Mouse (Mus musculus): ENCODE measurements at regions not wholly inside any gene's neighbourhood (a gene's known extent, or its start where the extent isn't known, plus 50 kb on each side); places are given as distances from the start of the nearest gene placed in this dataset.

DNA sequence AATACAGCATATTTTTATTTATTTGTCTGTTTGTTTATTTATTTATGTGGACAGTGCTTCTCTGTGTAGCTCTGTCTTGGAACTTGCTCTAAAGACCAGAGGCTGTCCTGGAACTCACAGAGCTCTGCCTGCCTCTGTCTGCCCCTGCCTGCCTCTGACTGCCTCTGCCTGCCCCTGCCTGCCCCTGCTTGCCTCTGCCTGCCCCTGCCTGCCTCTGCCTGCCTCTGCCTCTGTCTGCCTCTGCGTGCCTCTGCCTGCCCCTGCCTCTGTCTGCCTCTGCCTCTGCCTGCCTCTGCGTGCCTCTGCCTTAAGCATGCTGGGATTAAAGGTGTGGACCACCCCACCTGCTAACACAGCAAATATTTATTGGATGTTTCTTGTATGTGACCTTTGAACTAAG, 96.2 kb upstream of the Mdm1 start:
- H3K27ac ChIP-seq (ENCODE audit: low read depth, low read length): no peak overlapping the region
- DNase-seq (ENCODE audit: low spot score): no peak
- no peak for ATAC-seq (ENCODE audit: insufficient read depth, low FRiP score, low TSS enrichment)

DNA sequence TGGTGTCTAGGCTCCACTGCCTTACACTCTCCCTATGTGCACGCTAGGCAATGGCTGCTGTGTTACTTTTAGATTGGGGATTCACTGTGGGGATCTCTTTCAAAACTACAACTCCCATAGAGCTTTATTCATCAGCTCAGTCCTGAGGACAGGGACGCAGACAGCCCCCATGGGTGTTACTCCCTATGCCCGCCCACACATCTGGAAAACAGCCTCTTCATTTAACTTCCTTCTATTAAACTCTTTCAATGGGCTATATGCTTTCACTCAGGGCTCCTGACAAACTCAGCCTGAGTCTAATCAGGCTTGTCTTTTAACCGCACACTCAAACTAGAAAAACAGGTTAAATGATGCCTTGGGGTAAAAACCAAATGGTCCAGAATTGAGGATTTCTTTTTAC, 95.3 kb upstream of the Mdm1 start:
- ATAC-seq (ENCODE audit: insufficient read depth, low FRiP score, low TSS enrichment) (no peak), DNase-seq (ENCODE audit: low spot score) (no peak)
- H3K4me3 ChIP-seq (ENCODE audit: low read depth, low read length): no peak overlapping the region
- H3K36me3 ChIP-seq (ENCODE audit: control insufficient read depth, insufficient read depth, low read length): no peaks in the 10 kb centered on the region
- no peak overlapping the region for H3K9ac ChIP-seq (ENCODE audit: low read length)
- no peaks in the 10 kb centered on the region for H3K27me3 ChIP-seq (ENCODE audit: control insufficient read depth, insufficient read depth, low read length)
- H3K4me1 ChIP-seq (ENCODE audit: control insufficient read depth, insufficient read depth, low read length): no peaks in the 10 kb centered on the region
- H3K4me2 ChIP-seq (ENCODE audit: low read depth): no peak overlapping the region
- WGBS: 68% methylated on average over 4 of the region's 4 CpGs
- H3K9me3 ChIP-seq (ENCODE audit: control insufficient read depth, low read length): no peaks in the 10 kb centered on the region
- H3K27ac ChIP-seq (ENCODE audit: low read depth, low read length): no peak overlapping the region

More for the DNA sequence above, 96.2 kb upstream of the Mdm1 start:
- Histone ChIP-seq H3K4me1 (ENCODE audit: control insufficient read depth, insufficient read depth, low read length) (no peaks in the 10 kb centered on the region), H3K27me3 (ENCODE audit: control insufficient read depth, insufficient read depth, low read length) (no peaks in the 10 kb centered on the region), H3K9me3 (ENCODE audit: control insufficient read depth, low read length) (no peaks in the 10 kb centered on the region), H3K36me3 (ENCODE audit: control insufficient read depth, insufficient read depth, low read length) (no peaks in the 10 kb centered on the region), H3K4me2 (ENCODE audit: low read depth) (no peak overlapping the region), H3K9ac (ENCODE audit: low read length) (no peak overlapping the region), H3K4me3 (ENCODE audit: low read depth, low read length) (no peak overlapping the region)
- WGBS: 86% methylated on average over 2 of the region's 2 CpGs

DNA sequence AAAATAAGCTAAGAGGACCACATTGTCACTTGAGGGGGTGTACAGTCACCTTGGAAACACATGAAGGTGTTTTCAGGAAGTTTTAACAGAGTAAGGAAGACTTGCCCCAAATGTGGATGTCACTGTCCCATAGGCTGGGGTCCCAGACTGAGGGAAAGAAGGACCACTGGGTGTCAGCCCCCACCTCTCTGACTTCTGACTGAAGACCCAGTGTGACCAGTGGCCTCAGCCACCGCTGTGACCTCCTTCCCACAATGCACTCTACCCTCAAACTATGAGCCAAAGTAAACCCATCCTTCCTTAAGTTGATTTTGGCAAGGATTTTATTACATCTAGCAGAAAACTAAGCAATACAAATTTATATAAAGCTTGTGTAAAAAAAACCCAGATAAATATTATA, 94.8 kb upstream of the Mdm1 start:
- H3K4me1 ChIP-seq (ENCODE audit: control insufficient read depth, insufficient read depth, low read length): no peaks in the 10 kb centered on the region
- H3K4me3 ChIP-seq (ENCODE audit: low read depth, low read length): no peak overlapping the region
- H3K9ac ChIP-seq (ENCODE audit: low read length): no peak overlapping the region
- H3K27me3 ChIP-seq (ENCODE audit: control insufficient read depth, insufficient read depth, low read length): no peaks in the 10 kb centered on the region
- ATAC-seq (ENCODE audit: insufficient read depth, low FRiP score, low TSS enrichment) (no peak), DNase-seq (ENCODE audit: low spot score) (no peak)
- H3K4me2 ChIP-seq (ENCODE audit: low read depth): no peak overlapping the region
- H3K9me3 ChIP-seq (ENCODE audit: control insufficient read depth, low read length): no peaks in the 10 kb centered on the region
- 100% methylated on average over 1 of the region's 1 CpGs for WGBS
- H3K27ac ChIP-seq (ENCODE audit: low read depth, low read length): no peak overlapping the region
- no peaks in the 10 kb centered on the region for H3K36me3 ChIP-seq (ENCODE audit: control insufficient read depth, insufficient read depth, low read length)

DNA sequence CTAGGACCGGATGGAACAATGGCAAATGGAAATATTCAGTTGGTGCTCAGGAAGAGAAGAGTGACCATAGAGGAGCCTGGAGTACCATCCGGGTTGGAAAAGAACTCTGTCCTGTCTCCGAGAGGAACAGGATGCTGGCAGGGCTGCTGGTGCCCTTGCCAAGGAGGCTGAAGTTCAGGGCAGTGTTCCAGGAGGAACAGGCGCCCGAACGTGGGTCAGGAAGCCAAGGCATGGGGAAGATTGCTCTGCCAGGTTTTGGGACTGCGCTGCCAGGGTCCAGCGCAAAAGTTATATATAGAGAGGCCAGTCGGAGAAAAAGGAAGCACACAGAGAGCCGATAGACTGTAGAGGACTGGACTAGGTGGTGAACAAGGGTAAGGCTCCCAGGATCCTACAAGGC, 92.3 kb upstream of the Mdm1 start:
- no peaks in the 10 kb centered on the region for H3K27me3 ChIP-seq (ENCODE audit: control insufficient read depth, insufficient read depth, low read length)
- H3K4me3 ChIP-seq (ENCODE audit: low read depth, low read length): no peak overlapping the region
- WGBS: 91% methylated on average over 10 of the region's 10 CpGs
- H3K4me1 ChIP-seq (ENCODE audit: control insufficient read depth, insufficient read depth, low read length): no peaks in the 10 kb centered on the region
- no peak overlapping the region for H3K27ac ChIP-seq (ENCODE audit: low read depth, low read length)
- no peaks in the 10 kb centered on the region for H3K9me3 ChIP-seq (ENCODE audit: control insufficient read depth, low read length)
- DNase-seq (ENCODE audit: low spot score) (no peak), ATAC-seq (ENCODE audit: insufficient read depth, low FRiP score, low TSS enrichment) (no peak)
- no peak overlapping the region for H3K4me2 ChIP-seq (ENCODE audit: low read depth)
- H3K36me3 ChIP-seq (ENCODE audit: control insufficient read depth, insufficient read depth, low read length): no peaks in the 10 kb centered on the region
- H3K9ac ChIP-seq (ENCODE audit: low read length): no peak overlapping the region

- no peak for ATAC-seq (ENCODE audit: insufficient read depth, low FRiP score, low TSS enrichment)
- H3K4me2 ChIP-seq (ENCODE audit: low read depth): no peak overlapping the region
- no peak overlapping the region for H3K9ac ChIP-seq (ENCODE audit: low read length)
- no peaks in the 10 kb centered on the region for H3K9me3 ChIP-seq (ENCODE audit: control insufficient read depth, low read length)
- DNase-seq (ENCODE audit: low spot score): no peak
- H3K36me3 ChIP-seq (ENCODE audit: control insufficient read depth, insufficient read depth, low read length): no peaks in the 10 kb centered on the region
- no peak overlapping the region for H3K27ac ChIP-seq (ENCODE audit: low read depth, low read length)
- H3K27me3 ChIP-seq (ENCODE audit: control insufficient read depth, insufficient read depth, low read length): no peaks in the 10 kb centered on the region
- no peak overlapping the region for H3K4me3 ChIP-seq (ENCODE audit: low read depth, low read length)
- H3K4me1 ChIP-seq (ENCODE audit: control insufficient read depth, insufficient read depth, low read length): no peaks in the 10 kb centered on the region
- WGBS: 85% methylated on average over 5 of the region's 5 CpGs
Measured at GRCm38 (mm10) chr10:118050152-118050641, 91.4 kb upstream of the Mdm1 start.

DNA sequence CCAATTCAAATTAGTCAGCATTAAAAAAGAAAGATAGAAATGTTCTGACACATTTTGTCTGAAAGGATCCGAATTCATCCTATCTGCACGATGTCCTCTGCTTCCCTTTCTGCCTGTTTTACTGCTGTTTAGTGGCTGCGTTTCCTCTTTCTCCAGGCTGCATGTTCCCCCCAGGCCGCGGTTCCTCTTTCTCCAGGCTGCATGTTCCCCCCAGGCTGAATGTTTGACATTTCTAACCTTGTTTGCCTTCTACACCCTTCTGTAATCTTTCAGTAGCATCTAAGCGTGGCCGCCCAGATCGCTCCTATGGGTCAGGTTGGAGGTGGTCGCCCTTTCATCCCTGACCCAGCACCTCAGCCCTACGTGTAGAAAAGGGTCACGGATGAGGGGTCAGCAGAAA, 89.6 kb upstream of the Mdm1 start:
- 84% methylated on average over 11 of the region's 11 CpGs for WGBS
- no peak for ATAC-seq (ENCODE audit: insufficient read depth, low FRiP score, low TSS enrichment)
- no peaks in the 10 kb centered on the region for H3K4me1 ChIP-seq (ENCODE audit: control insufficient read depth, insufficient read depth, low read length)
- H3K4me2 ChIP-seq (ENCODE audit: low read depth): no peak overlapping the region
- H3K36me3 ChIP-seq (ENCODE audit: control insufficient read depth, insufficient read depth, low read length): no peaks in the 10 kb centered on the region
- H3K9ac ChIP-seq (ENCODE audit: low read length): no peak overlapping the region
- no peaks in the 10 kb centered on the region for H3K27me3 ChIP-seq (ENCODE audit: control insufficient read depth, insufficient read depth, low read length)
- no peak overlapping the region for H3K27ac ChIP-seq (ENCODE audit: low read depth, low read length)
- DNase-seq (ENCODE audit: low spot score): no peak
- H3K4me3 ChIP-seq (ENCODE audit: low read depth, low read length): no peak overlapping the region
- H3K9me3 ChIP-seq (ENCODE audit: control insufficient read depth, low read length): no peaks in the 10 kb centered on the region

- ATAC-seq (ENCODE audit: insufficient read depth, low FRiP score, low TSS enrichment) (no peak), DNase-seq (ENCODE audit: low spot score) (no peak)
Measured at GRCm38 (mm10) chr10:118052477-118052876, 89.1 kb upstream of the Mdm1 start.

DNA sequence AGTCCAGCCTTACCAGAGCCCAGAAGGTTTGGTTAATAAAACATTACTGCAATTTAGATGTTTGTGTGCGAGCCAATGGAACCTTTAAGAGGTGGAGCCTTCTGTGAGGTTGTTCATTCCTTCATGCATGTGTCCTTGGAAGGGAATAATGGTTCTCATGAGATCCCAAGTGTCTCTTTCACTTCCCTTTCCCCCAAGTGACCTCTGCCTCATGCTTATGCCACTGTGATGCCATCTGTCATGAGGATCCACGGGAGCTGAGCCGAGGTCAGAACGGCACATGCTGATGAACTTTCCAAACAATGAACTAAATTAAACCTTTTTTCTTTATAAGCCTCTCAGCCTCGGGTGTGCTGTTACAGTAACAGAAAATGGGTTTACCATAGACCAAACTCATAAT, 88.6 kb upstream of the Mdm1 start:
- Histone ChIP-seq H3K9ac (ENCODE audit: low read length) (no peak overlapping the region), H3K4me3 (ENCODE audit: low read depth, low read length) (no peak overlapping the region), H3K27me3 (ENCODE audit: control insufficient read depth, insufficient read depth, low read length) (no peaks in the 10 kb centered on the region), H3K27ac (ENCODE audit: low read depth, low read length) (no peak overlapping the region), H3K4me2 (ENCODE audit: low read depth) (no peak overlapping the region), H3K36me3 (ENCODE audit: control insufficient read depth, insufficient read depth, low read length) (no peaks in the 10 kb centered on the region), H3K4me1 (ENCODE audit: control insufficient read depth, insufficient read depth, low read length) (no peaks in the 10 kb centered on the region), H3K9me3 (ENCODE audit: control insufficient read depth, low read length) (no peaks in the 10 kb centered on the region)
- 91% methylated on average over 5 of the region's 5 CpGs for WGBS
- ATAC-seq (ENCODE audit: insufficient read depth, low FRiP score, low TSS enrichment) (no peak), DNase-seq (ENCODE audit: low spot score) (no peak)

More at GRCm38 (mm10) chr10:118052477-118052876, 89.1 kb upstream of the Mdm1 start:
- Histone ChIP-seq H3K27ac (ENCODE audit: low read depth, low read length) (no peak overlapping the region), H3K4me3 (ENCODE audit: low read depth, low read length) (no peak overlapping the region), H3K27me3 (ENCODE audit: control insufficient read depth, insufficient read depth, low read length) (no peaks in the 10 kb centered on the region), H3K36me3 (ENCODE audit: control insufficient read depth, insufficient read depth, low read length) (no peaks in the 10 kb centered on the region), H3K9me3 (ENCODE audit: control insufficient read depth, low read length) (no peaks in the 10 kb centered on the region), H3K4me1 (ENCODE audit: control insufficient read depth, insufficient read depth, low read length) (no peaks in the 10 kb centered on the region), H3K9ac (ENCODE audit: low read length) (no peak overlapping the region), H3K4me2 (ENCODE audit: low read depth) (no peak overlapping the region)
- WGBS: 81% methylated on average over 12 of the region's 12 CpGs

- Histone ChIP-seq H3K4me1 (ENCODE audit: control insufficient read depth, insufficient read depth, low read length) (no peaks in the 10 kb centered on the region), H3K4me2 (ENCODE audit: low read depth) (no peak overlapping the region), H3K4me3 (ENCODE audit: low read depth, low read length) (no peak overlapping the region), H3K9me3 (ENCODE audit: control insufficient read depth, low read length) (no peaks in the 10 kb centered on the region), H3K27ac (ENCODE audit: low read depth, low read length) (no peak overlapping the region), H3K27me3 (ENCODE audit: control insufficient read depth, insufficient read depth, low read length) (no peaks in the 10 kb centered on the region), H3K36me3 (ENCODE audit: control insufficient read depth, insufficient read depth, low read length) (no peaks in the 10 kb centered on the region), H3K9ac (ENCODE audit: low read length) (0 out of 2 replicates have a peak overlapping the region, but pooled peaks have one; percentile 11)
- WGBS: 41% methylated on average over 9 of the region's 9 CpGs
- DNase-seq (ENCODE audit: low spot score) (peak; percentile 20), ATAC-seq (ENCODE audit: insufficient read depth, low FRiP score, low TSS enrichment) (no peak)
Measured at GRCm38 (mm10) chr10:118056789-118057271, 84.8 kb upstream of the Mdm1 start.

Measured in neural tube, embryonic 11.5 days (tissue).